In genomic region chr3:144550036-144550435, GRCm38 (mm10) we compare ENCODE assay signal across 24 mouse cellular contexts. TPM values are rescaled to one million over a fixed set of nuclear protein-coding genes. Genes with fewer than 3 reads are reported as not detected.
A peak's percentile ranks its signal among the peaks of the same experiment; 100 is the strongest.
DNase-seq lines count a peak whose midpoint lies in the region; ATAC-seq lines count a peak whose summit lies in the region.
"Had no signal": no experiment of that assay in that cellular context is flagged by ENCODE, and none has a peak within 500 bp of the region (broad histone marks: within the 10 kb centered on the region; RNA-seq: fewer than 3 reads in every experiment).

No protein-coding gene starts in this region.

- peak; percentile 50 for DNase-seq in gastrocnemius, adult 18-20 months (ENCODE audit: low spot score)
- DNase-seq in gastrocnemius, postnatal 36 days, result no peak
- peak; percentile 41 for DNase-seq in gastrocnemius, postnatal 25 days
- DNase-seq in gastrocnemius, postnatal 4 days (ENCODE audit: low spot score in 2 of 2), result no peak
- DNase-seq in intestine, embryonic 14.5 days (ENCODE audit: low spot score), result peak; percentile 35
- peak; percentile 77 for DNase-seq in skeletal muscle tissue, adult 2 months (ENCODE audit: low read depth, low spot score)
- no peak for DNase-seq in left cerebral cortex, postnatal 14 days (ENCODE audit: low spot score in 2 of 2)
- DNase-seq: adrenal gland, adult 2 months; adrenal gland, postnatal 10 days; adrenal gland, postnatal 25 days; cerebellum, adult 11 months; cerebellum, adult 18-20 months; cerebellum, adult 8-10 months; cerebellum, adult 9-11 months; cerebellum, postnatal 14 days; cerebellum, postnatal 36 days; embryo, embryonic 11 days had no signal

- ATAC-seq in intestine, embryonic 14.5 days (replicated peaks; ENCODE audit: low FRiP score, low TSS enrichment, low read depth), result no peak
- ATAC-seq in intestine, embryonic 15.5 days, result no peak
- ATAC-seq: forebrain, embryonic 13.5 days; forebrain, embryonic 15.5 days had no signal

- H3K27ac ChIP-seq in intestine, embryonic 14.5 days (ENCODE audit: low read depth), result no peak overlapping the region
- no peak overlapping the region for H3K27ac ChIP-seq in intestine, embryonic 15.5 days
- H3K27ac ChIP-seq: embryonic facial prominence, embryonic 13.5 days; embryonic facial prominence, embryonic 15.5 days; forebrain, embryonic 10.5 days; forebrain, embryonic 13.5 days had no signal

- H3K36me3 ChIP-seq in intestine, embryonic 14.5 days (ENCODE audit: control insufficient read depth, insufficient read depth, low read length), result no peaks in the 10 kb centered on the region
- H3K36me3 ChIP-seq in intestine, embryonic 15.5 days, result no peaks in the 10 kb centered on the region
- H3K36me3 ChIP-seq: embryonic facial prominence, embryonic 13.5 days; embryonic facial prominence, embryonic 15.5 days; forebrain, embryonic 10.5 days; forebrain, embryonic 15.5 days had no signal

- 92% methylated on average over 5 of the region's 5 CpGs for WGBS in intestine, embryonic 14.5 days
- 94% methylated on average over 5 of the region's 5 CpGs for WGBS in intestine, embryonic 15.5 days

- H3K4me2 ChIP-seq in intestine, embryonic 14.5 days (ENCODE audit: low read length), result no peak overlapping the region
- H3K4me2 ChIP-seq in intestine, embryonic 15.5 days (replicated peaks), result no peak overlapping the region
- H3K4me2 ChIP-seq: embryonic facial prominence, embryonic 13.5 days; embryonic facial prominence, embryonic 15.5 days; forebrain, embryonic 13.5 days; forebrain, embryonic 15.5 days had no signal

- no peaks in the 10 kb centered on the region for H3K9me3 ChIP-seq in intestine, embryonic 14.5 days (ENCODE audit: control insufficient read depth, low read length)
- no peaks in the 10 kb centered on the region for H3K9me3 ChIP-seq in intestine, embryonic 15.5 days
- H3K9me3 ChIP-seq: embryonic facial prominence, embryonic 13.5 days; embryonic facial prominence, embryonic 15.5 days; forebrain, embryonic 10.5 days; forebrain, embryonic 13.5 days; forebrain, embryonic 15.5 days had no signal

- H3K9ac ChIP-seq in intestine, embryonic 14.5 days (ENCODE audit: low read length), result no peak overlapping the region
- H3K9ac ChIP-seq in intestine, embryonic 15.5 days, result no peak overlapping the region
- H3K9ac ChIP-seq: embryonic facial prominence, embryonic 13.5 days; embryonic facial prominence, embryonic 15.5 days; forebrain, embryonic 13.5 days; forebrain, embryonic 15.5 days had no signal

- H3K4me3 ChIP-seq in intestine, embryonic 14.5 days (ENCODE audit: low read depth, low read length), result no peak overlapping the region
- H3K4me3 ChIP-seq in intestine, embryonic 15.5 days (replicated peaks), result no peak overlapping the region
- H3K4me3 ChIP-seq: embryonic facial prominence, embryonic 13.5 days; embryonic facial prominence, embryonic 15.5 days; erythroblast, embryonic 14.5 days; forebrain, embryonic 10.5 days; forebrain, embryonic 13.5 days; forebrain, embryonic 15.5 days had no signal

- peaks cover 21% of the 10 kb centered on the region for H3K4me1 ChIP-seq in intestine, embryonic 14.5 days (replicated peaks; ENCODE audit: control insufficient read depth, insufficient read depth, low read length)
- H3K4me1 ChIP-seq in intestine, embryonic 15.5 days (replicated peaks), result peaks cover 11% of the 10 kb centered on the region

- intact Hi-C loops in gastrocnemius, postnatal 36 days (cut with DNase I), result no loop called here
- intact Hi-C loops in left cerebral cortex, postnatal 14 days (cut with DNase I), result no loop called here

- H3K27me3 ChIP-seq in intestine, embryonic 14.5 days (replicated peaks; ENCODE audit: control insufficient read depth, insufficient read depth, low read length), result no peaks in the 10 kb centered on the region
- no peaks in the 10 kb centered on the region for H3K27me3 ChIP-seq in intestine, embryonic 15.5 days (replicated peaks)
- H3K27me3 ChIP-seq: embryonic facial prominence, embryonic 13.5 days; embryonic facial prominence, embryonic 15.5 days; forebrain, embryonic 13.5 days; forebrain, embryonic 15.5 days had no signal

RNA-seq across cellular contexts. Expression of gene Hs2st1, which starts 19.9 kb away (rescaled TPM):
- 10 to 100 TPM; 10.8 to 12.5 TPM for total RNA-seq in gastrocnemius, adult 18-20 months (2021)
- total RNA-seq in gastrocnemius, postnatal 36 days (2021), result 10 to 100 TPM; 10.5 to 12.0 TPM
- 10 to 100 TPM in 1 of 2 experiments, 1 to 10 TPM in 1; 9.5 to 11.5 TPM for total RNA-seq in gastrocnemius, postnatal 25 days (2021)
- total RNA-seq in gastrocnemius, postnatal 4 days (2021), result 10 to 100 TPM; 36.7 to 37.7 TPM
- 13.7 and 14.3 TPM in 2 replicates for polyA plus RNA-seq in intestine, embryonic 14.5 days (2014; fragmentation: Nextera tagmentation; extraction: Ambion mirVana)
- polyA plus RNA-seq in intestine, embryonic 15.5 days (2015; fragmentation: Nextera tagmentation; extraction: Ambion mirVana), result 9.4 and 10.3 TPM in 2 replicates
- 10 to 100 TPM; 57.2 to 65.1 TPM for total RNA-seq in left cerebral cortex, postnatal 14 days (2021)

RNA-seq across cellular contexts. Expression of gene Selenof, which starts 20.1 kb away (rescaled TPM):
- 100 to 1,000 TPM; 109 to 111 TPM for total RNA-seq in gastrocnemius, adult 18-20 months (2021)
- total RNA-seq in gastrocnemius, postnatal 36 days (2021), result 100 to 1,000 TPM in 1 of 2 experiments, 10 to 100 TPM in 1; 98.7 to 111 TPM
- total RNA-seq in gastrocnemius, postnatal 25 days (2021), result 100 to 1,000 TPM; 106 to 122 TPM
- total RNA-seq in gastrocnemius, postnatal 4 days (2021), result 100 to 1,000 TPM; 226 to 228 TPM
- polyA plus RNA-seq in intestine, embryonic 14.5 days (2014; fragmentation: Nextera tagmentation; extraction: Ambion mirVana), result 448 and 458 TPM in 2 replicates
- 618 and 622 TPM in 2 replicates for polyA plus RNA-seq in intestine, embryonic 15.5 days (2015; fragmentation: Nextera tagmentation; extraction: Ambion mirVana)
- 100 to 1,000 TPM; 272 to 276 TPM for total RNA-seq in left cerebral cortex, postnatal 14 days (2021)

Comparison
In these comparisons a context has a peak if more than half of its experiments do, and no peak if none do; other contexts are left out.
1. DNase-seq: peak in gastrocnemius, adult 18-20 months (single experiment), gastrocnemius, postnatal 25 days (single experiment), intestine, embryonic 14.5 days (single experiment) and skeletal muscle tissue, adult 2 months (single experiment); none in gastrocnemius, postnatal 36 days (0 of 2), gastrocnemius, postnatal 4 days (0 of 2) and left cerebral cortex, postnatal 14 days (0 of 2).